Mouse (Mus musculus) heart, postnatal 0 days (tissue): Measurements from ENCODE around the gene Col5a1.

Experiments used
- CTCF ChIP-seq: IDR thresholded peaks from 2 replicates; pipeline ENCODE4 v1.5.1; 2016; ENCODE audit warnings: antibody characterized with exemption, control low read depth, low read depth
- EP300 ChIP-seq: IDR thresholded peaks from 2 replicates; pipeline ENCODE4 v1.6.1; 2016; ENCODE audit warnings: antibody characterized with exemption, low read depth

DNA sequence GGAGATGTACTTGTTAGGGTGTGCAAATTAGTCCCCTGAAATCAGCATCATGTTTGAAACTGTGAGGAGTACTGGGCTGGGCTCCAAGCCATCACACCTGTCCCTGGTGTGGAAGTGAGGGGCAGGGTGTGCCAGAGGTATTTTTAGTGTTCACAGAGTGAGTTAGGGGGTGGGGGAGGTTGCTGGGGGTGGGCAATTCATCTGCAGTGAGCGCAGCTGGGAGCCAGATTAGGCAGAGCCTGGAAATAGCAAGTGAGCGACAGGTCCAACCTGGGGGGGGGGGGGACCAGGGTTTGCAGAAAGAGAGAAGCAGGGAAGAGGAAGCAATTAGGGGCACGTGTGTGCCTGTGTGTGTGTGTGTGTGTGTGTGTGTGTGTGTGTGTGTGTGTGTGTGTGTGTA lies 89.6 kb downstream of the Col5a1 start:
- no peak for TF ChIP-seq CTCF
- no peak for TF ChIP-seq EP300
